Mouse (Mus musculus) urinary bladder, postnatal 10 days (tissue): ENCODE data around the gene Ins1.

Source experiments
- DNase-seq: peaks from one replicate; pipeline ENCODE4 v3.0.0; 2022; ENCODE audit warnings: low spot score

Ins1 gene

GRCm38 (mm10) chr19:52263997-52264396 is at the start of gene Ins1:
Gene Ins1, plus strand, starts transcription at chr19:52264297.
- DNase-seq: no peak
